Mouse (Mus musculus): ENCODE measurements around the gene AC124108.1.
A peak's percentile ranks its signal among the peaks of the same experiment; 100 is the strongest.

The AC124108.1 gene

DNA sequence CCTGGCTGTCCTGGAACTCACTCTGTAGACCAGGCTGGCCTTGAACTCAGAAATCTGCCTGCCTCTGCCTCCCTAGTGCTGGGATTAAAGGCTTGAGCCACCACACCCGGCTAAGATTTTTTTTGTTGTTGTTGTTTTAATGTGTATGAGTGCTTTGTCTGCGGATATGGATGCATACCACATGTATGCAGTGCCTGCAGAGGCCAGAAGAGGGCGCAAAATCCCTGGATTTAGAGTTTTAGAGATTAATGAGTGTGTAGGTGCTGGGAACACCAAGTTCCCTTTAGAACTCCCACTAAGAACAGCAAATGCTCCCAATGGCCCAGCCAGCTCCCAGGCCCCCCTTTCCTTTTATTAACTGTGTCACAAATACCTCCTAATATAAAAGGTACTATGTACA is 25.4 kb upstream of the AC124108.1 start:
- DNase-seq, result no peak

DNA sequence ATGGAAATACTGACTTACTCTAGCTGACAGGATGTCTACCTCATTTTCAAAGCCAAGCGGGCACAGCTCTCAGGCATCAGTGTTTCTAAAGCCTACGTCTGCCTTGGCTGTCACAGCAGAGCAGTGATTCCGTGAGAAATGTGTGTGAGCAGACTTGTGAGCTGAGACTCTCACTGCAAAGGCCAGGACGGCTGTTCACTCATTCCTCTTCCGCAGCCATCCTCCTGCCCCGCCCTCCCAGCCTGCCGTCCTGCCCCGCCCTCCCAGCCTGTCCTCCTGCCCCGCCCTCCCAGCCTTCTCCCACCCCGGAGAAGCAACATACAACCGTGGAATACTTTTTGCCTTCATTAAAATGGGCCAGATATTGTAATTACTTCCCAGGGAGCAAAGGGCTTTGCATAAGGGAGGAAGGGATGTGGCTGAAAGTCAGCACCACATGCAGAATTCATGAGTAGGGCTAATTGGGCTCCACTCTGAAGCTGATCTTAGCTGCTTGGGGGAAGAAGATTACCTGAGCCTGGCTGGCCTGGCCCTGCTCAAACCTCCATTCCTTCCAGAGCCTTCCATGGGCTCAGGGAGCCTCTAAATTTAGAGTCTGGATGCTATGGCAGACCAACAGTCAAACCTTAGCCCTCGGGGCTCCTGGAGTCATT is 23.0 kb upstream of the AC124108.1 start:
- no peak for DNase-seq

DNA sequence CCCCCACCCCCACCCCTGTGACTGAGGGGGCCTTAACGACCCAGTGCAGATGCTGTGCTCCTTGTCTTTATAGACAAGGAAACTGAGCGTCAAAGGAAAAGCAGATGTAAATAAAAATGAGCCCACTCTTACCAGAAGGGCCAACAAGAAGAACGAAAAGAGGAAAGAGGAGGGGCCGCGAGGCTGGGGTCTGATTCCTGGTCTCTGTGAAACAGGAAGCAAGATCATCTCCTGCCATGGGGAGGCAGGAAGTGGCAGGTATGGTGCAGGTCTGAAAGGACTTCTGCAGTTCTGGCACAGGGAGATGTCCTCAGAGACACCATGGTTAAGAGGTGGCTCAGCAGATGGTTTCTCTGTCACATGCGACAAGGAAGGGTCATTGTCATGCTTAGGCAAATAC is 20.6 kb upstream of the AC124108.1 start:
- no peak for DNase-seq

- DNase-seq, result no peak
Observed at GRCm38 (mm10) chr1:132171619-132172018, 19.6 kb upstream of the AC124108.1 start.

DNA sequence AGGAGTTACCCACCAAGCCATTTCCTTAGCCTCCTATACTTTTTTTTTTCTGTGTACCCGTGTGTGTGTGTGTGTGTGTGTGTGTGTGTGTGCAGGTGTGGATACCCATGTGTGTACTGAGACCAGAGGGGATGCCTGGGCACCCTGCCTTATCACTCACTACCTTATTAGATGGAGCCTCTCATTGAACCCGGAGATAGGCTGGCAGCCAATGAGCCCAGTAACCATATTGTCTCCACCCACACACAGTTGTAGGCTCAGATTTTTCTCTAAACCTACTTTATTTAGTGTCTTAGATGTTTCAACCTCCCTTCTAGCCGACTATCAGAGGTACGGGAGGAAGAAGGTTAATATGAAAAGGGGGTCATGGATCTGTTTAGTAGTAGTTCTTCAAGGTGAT is 5.0 kb upstream of the AC124108.1 start:
- no peak for DNase-seq

DNA sequence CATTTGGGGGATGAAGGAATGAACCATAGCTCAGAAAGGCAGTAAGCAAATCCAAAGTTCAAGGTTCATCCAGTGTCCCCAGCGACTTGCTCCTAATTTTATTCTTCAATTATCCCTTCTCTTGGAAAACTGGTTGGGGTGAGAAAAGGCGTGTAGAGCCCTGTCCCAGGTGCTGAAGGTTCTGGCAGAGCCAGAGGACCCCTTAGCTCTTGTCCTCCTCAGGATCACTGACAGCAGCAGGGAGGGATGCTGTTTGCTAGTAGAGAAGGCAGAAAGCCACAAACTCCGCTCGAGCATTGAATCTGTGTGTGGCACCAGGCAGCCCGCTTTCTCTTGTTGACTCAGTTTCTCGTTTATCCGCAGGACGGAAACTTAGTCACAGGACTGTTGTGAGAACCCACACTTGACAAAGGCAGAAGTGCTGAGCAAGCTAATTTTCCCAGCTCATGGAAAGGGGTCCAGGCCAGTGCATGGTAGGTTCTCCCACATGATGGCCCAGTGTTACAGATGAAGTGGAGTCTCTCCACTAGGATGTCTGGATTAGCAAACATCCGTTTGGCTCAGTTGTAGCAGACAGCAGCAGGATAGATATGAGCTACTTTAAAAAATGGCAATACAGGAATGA is 2.7 kb upstream of the AC124108.1 start:
- DNase-seq, result no peak

- no peak for DNase-seq
Observed at GRCm38 (mm10) chr1:132189231-132189630, 2.0 kb upstream of the AC124108.1 start.

DNA sequence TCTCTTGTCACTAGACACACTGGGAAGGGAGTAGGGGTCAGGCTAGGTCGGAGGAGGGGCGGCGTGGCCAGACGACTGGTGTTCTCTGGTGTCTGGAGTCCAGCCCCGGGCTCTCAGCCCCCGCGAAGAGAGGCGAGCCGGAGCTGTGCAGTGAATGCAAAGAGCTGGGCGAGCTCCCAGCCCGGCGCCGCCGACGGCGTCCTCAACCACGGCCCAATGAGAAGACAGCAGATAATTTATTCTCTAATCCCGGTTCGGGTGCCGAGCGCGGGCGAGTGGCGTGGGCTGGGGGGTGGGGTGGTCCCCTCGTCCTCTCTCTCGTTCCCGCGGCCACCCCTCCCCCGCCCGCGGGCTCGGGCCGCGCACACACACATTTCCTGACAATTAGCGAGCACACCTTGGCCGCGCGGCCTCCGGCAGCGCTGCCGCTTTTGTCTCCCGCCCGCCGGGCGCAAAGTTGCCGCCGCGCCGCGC is 1.2 kb upstream of the AC124108.1 start:
- DNase-seq, result peak; percentile 73

DNA sequence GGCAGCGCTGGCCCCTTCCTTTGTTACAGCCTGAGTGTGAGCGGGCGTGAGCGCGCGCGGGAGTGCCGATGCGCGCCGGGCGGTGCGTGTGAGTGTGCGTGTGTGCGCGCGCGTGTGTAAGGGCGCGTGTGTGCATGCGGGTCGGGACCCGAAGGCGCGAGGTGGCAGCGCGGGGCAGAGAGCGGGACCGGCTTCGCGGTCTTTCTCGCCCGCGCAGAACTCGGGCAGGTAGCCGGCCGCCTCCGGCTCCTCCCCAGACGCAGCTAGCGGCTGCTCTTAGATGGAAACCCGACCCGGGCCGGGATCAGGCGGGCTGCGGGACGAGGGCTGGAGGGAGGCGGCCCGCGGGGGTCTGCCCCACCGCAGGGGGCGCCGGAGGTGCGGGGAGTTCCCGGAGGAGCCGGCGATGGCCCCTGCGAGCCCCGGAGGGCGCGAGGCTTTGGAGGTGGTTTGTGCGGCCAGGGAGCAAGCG is 600 bp upstream of the AC124108.1 start:
- DNase-seq, result peak; percentile 40

DNA sequence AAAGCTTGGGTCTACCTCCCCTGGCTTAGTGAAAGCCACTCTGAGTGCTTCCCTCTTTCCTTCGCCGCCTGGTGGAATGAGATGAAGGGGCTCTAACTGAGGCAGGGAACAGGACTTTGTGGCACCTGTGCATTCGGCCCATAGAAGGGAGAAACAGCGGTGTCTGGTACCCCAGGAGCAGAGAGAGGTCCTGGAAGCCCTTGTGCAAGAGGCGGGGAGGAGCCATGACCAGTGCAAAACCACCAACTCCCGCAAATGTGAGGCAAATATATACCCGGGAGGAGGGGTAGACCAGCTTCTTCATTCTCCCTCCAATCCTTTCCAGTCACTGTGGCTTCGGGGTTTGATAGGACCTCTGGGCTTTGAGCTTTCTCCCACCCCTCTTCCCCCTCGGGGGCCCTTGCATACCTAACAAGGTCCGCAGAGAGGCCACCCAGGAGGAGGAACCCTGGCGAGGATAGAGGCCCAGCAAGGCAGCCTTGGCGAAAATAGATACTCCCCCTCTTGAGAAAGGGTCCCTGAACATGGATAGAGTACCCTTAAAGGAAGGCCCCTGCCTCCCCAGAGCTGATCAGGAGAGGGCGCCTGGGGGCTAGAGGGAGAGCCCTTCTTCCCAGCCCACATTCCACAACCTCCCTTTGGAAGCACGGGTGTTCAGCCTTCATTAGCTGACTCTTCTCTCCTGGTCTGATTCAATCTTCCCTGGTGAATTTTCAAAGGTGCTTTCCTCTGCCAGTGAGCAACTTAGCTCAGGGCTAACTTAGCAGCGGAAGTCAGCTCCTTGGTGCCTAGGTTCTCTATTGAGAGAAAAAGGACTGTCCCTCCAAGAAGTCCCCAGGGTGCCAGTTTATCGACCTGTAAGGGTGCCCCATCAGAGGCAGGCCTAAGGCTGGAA is 776 bp downstream of the AC124108.1 start:
- no peak for DNase-seq

DNA sequence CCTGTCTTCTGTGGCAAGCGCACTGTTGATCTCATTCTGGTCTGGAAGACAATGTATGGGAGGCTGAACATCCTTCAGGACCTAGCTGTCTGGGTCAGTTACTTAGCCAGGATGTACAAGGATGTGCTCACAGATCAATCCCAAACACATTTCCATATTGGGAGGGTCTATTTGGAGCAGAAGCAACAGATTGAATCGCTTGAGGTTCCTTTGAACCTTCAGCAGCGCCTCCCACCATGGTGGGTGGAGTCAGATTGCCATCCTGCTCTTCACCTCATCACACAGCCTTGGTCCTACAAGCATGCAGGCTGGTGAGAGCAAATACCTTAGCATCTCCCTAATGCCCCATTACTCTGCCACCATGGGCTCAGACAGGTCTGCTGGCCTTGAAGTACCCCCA is 2.5 kb downstream of the AC124108.1 start:
- DNase-seq, result no peak

DNA sequence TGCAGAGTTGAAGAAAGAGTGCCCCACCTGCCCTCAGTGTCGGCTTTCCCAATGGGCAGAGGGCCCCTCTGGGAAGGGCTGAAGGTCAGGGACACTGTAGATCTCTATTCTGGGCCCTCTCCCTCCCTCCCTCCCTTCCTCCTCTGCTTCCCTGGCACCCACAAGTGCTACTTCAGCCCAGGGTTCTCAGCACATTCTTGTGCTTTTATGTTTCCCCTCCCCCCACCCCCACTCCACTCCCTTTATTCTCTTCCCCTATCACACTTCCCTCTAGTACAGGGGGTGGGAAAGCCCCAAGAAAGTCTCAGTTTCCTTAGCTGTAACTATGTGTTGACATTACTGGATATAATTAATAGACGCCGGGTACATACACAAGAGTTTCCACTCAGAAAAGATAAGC is 3.4 kb downstream of the AC124108.1 start:
- no peak for DNase-seq

GRCm38 (mm10) chr1:132195100-132195499 is 3.8 kb downstream of the AC124108.1 start:
- no peak for DNase-seq

DNA sequence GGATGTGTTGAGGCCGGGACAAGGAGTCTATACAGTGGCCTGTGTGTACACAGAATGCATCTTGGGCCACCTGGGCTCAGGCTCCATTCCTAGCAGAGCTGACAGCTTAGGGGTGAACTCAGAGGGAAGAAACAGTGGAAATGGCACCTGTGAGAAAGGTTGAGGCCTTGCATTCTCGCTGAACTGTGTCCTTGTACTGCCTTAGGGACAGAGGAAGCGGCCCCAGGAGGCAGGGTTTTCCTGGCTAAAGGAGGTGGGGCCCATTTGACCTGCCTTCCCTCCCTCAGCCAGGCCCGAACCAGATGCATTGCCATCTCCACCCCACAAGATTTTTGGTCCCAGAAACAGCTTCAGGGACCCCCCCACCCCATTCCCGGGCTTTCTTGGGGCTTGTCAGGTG is 4.4 kb downstream of the AC124108.1 start:
- no peak for DNase-seq

- DNase-seq, result no peak
Observed at GRCm38 (mm10) chr1:132196337-132196736, 5.1 kb downstream of the AC124108.1 start.

- no peak for DNase-seq
Observed at GRCm38 (mm10) chr1:132197666-132198065, 6.4 kb downstream of the AC124108.1 start.

DNA sequence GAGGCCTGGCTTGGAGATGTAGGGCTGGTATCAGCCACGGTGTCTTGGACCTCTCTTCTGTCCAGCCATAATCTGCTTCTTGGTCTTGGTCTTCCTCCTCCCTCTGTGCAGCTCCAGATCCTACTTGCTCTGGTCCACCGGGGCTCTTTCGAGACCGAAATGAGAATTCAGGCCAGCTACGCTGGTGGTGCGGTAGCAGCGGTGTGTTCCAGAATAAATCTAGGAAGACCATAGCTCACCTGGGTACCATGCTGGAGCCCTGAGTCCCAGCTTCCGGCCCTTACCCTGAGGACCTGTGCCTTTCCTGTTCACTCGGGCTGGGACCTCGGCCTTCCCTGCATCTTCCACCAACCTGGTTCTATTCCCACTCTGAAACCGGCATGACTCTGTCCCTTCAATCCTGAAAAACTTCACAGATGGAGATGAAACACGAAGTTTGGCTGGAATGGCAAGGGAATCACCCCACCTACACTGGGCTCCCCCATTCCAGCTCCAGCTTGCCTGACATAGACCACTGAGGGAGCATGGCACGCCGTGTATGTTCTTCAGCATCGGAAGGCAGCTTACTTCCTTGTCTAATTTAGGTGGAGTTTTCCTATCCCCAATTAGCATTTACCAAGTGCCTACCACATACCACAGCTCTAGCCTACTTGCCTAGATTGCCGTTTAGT is 7.3 kb downstream of the AC124108.1 start:
- no peak for DNase-seq

DNA sequence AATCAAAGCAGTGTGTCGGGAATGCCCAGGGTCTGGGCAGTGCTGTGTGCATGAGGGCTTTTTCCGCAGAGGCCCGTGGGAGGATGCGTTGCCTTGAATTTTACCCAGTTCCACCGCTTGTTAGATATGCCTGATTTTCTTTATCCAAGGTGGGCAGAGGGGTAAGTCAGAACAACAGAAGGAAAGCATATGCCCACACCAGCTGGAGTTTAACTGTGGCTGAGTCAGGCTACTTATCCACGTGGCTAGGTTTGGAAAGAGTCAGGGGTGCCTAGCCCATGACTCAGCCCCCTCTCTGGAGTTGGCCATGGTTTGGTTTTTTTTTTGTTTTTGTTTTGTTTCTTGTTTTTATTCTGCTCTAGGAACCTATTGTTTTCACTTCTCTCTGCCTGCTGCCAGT is 8.0 kb downstream of the AC124108.1 start:
- no peak for DNase-seq

DNA sequence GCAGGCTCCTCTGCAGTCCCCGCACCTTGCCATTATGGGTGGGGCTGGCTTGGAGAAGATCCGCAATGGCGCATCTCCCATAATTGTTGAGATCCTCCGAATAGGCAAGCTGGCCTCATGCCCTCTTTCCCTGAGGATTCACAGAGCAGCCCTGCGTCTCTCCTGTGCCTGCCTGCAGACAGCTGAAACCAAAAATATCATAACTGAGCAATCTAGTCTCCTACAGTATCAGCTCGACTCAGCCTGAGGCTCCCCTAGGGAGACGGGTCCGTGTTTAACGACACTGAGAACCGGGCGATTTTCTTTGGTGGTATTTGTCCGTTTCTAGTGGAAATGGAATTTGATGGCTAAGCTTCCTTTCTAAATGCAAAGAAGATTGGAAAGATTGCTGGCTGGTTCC is 8.7 kb downstream of the AC124108.1 start:
- DNase-seq, result no peak

DNA sequence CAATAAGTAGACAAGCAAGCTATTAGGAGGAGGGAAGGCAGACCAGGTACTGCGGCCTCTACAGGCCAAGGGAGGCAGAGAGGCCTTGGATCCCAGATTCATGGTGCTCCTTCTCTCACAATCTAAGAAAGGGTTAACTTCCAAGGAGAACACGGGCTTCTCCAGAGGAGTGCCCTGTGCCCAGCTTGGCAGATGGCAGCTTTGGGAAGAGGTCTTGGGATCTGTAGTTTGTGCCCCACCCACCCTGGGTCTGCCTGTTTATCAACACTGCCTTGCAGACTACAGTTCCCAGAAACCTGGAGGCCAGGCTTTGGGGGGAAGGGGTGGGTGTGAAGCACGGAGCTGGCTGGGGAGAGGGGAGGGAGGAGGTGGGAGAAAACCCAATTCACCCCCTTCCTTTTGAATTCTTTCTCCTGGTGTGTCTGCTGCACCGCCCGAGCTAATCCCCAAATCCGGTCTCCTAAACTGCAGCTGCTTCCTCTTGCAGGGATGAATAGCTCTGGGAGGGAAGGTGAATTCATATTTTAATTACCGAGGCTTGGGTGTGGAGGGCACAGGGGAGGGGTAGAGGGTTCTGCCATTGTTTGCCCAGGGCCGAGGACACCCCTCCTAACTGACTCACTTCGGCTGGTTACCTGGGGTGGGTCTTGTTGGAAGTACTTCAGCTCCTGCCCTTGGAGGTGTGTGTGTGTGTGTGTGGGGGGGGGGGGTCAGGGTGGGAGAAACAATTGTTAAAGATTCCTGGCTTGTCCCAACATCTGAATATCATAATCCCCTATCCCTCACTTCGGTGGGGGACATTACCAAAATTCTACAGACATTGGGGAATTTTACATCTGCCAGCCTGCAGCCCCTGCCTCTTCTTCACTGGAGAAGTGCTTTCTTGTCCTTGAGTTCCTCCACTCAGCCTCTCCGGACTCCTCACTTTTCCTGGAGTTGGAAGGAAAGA is 9.6 kb downstream of the AC124108.1 start:
- DNase-seq, result peak; percentile 80

DNA sequence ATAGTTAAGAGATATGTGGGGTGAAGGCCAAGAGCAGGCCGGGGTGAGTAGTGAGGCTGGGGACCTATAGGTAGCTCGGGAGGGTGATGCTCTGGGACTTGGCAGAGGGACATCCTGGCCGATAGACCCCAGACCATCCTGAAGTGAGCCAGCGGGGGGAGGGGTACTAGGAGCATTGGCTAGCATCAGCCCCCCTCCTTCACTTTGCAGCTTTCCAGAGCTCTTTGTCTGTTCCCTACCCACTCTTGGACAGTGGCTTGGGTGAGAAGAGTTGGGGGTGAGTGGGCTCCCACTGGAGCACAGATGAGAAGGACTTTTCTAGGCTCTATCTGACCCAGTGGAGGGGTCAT is 10.2 kb downstream of the AC124108.1 start:
- no peak for DNase-seq

GRCm38 (mm10) chr1:132201936-132202335 is 10.7 kb downstream of the AC124108.1 start:
- DNase-seq, result no peak

Data from right cerebral cortex, postnatal 25 days (tissue).